Mouse (Mus musculus) kidney, adult 9 months (tissue): Measurements from ENCODE around the gene Gm19684.

ENCODE experiments used
- DNase-seq: peaks from one replicate; pipeline ENCODE4 v3.0.0; 2022

Gene Gm19684

GRCm38 (mm10) chr17:36178938-36179337, 57.5 kb downstream of the Gm19684 start:
- DNase-seq = peak; percentile 13
